Mouse (Mus musculus): ENCODE data around the gene Tspan7. TPM values are rescaled to one million over a fixed set of nuclear protein-coding genes. Genes with fewer than 3 reads are reported as not detected.

Tspan7 gene
- 1,000 to 10,000 TPM; 1,252 to 1,385 TPM for total RNA-seq (2021)
- long read RNA-seq, experiment 1, transcript Tspan7-201 (8 exons, 1,733 nt), result major isoform, 974 of 1,081 reads
- long read RNA-seq, experiment 1, partial matches to known transcripts, result 96 of 1,081 reads
- long read RNA-seq, experiment 1, other reads (novel, unspliced or antisense), result 11 of 1,081 reads
- long read RNA-seq, experiment 2, transcript Tspan7-201 (8 exons, 1,733 nt), result major isoform, 702 of 809 reads
- long read RNA-seq, experiment 2, partial matches to known transcripts, result 89 of 809 reads
- long read RNA-seq, experiment 2, other reads (novel, unspliced or antisense), result 18 of 809 reads

GRCm38 (mm10) chrX:10484872-10485569 lies at the start of gene Tspan7:
Tspan7 (plus strand) TSS chrX:10485158.
- intact Hi-C loops (cut with DNase I), result loop anchor here (2.0 to 5.0 kb wide), 3 partner anchors 28 to 268 kb away; partner anchors contain the start of gene Rpgr
- peak within 1 kb of the TSS; percentile 83 for H3K27ac ChIP-seq
- peak; percentile 59 to 63 for DNase-seq (ENCODE audit: extremely low spot score in 1 of 2, low spot score in 2 of 2)
- TF ChIP-seq CTCF (IDR thresholded peaks at IDR 0.05), result no peak; the same call in none of the 2 replicates
- H3K4me3 ChIP-seq, result peak within 1 kb of the TSS; percentile 61

GRCm38 (mm10) chrX:10449323-10449980 lies 35.5 kb upstream of the Tspan7 start:
- Histone ChIP-seq H3K27ac (peak overlapping the region; percentile 73), H3K4me3 (no peak overlapping the region)
- DNase-seq (ENCODE audit: extremely low spot score in 1 of 2, low spot score in 2 of 2), result peak; percentile 15 to 24
- intact Hi-C loops (cut with DNase I), result no loop called here
- no peak for TF ChIP-seq CTCF (IDR thresholded peaks at IDR 0.05)

DNA sequence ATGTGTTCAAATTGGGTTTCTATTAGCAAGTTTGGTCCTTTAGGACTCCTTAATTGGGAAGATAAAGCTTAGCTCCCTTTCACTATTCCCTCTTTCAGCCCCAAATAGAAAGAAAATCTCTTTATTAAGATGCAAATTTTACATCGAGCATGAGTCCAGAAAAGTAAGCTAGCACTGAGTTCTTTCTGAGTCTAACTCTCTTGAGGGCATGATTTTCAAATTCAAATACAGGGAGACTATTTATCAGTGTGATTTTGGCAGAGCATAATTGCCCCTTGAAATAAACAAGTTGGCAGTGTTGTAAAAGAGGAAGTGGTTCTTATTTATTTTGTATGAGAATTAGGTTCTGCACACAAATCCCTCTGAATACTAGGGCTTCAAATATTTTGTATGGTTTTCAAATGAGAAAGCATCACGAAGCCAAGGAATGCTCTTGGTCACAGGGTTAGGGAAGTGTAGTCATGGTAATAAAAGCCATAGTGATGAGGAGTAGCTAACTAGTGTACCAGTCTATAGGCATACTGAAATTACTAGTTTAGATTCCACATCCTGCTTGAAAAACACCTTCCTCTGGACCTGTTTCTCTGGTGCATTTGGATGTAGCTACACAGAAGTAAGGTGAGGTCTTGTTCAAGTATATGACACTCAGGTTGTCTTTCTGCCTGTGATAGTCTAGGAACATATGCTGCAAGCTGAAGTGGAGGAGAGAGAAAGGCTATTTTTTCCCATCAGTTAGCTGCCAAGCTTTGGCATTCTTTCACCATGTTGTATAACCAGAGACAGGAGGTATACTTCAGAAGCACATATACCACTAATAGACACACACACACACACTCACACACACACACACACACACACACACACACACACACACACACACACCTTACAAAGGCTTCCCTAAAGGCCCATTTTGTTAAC lies 34.6 kb upstream of the Tspan7 start:
- no peak overlapping the region for H3K4me3 ChIP-seq
- DNase-seq (ENCODE audit: extremely low spot score in 1 of 2, low spot score in 2 of 2), result peak in 1 of 2 experiments; percentile 13
- no peak for TF ChIP-seq CTCF (IDR thresholded peaks at IDR 0.05)
- intact Hi-C loops (cut with DNase I), result no loop called here
- H3K27ac ChIP-seq, result peak overlapping the region; percentile 73

GRCm38 (mm10) chrX:10453798-10454197 lies 31.2 kb upstream of the Tspan7 start:
- TF ChIP-seq CTCF (IDR thresholded peaks at IDR 0.05), result no peak
- DNase-seq (ENCODE audit: extremely low spot score in 1 of 2, low spot score in 2 of 2), result no peak
- Histone ChIP-seq H3K4me3 (no peak overlapping the region), H3K27ac (no peak overlapping the region)
- intact Hi-C loops (cut with DNase I), result no loop called here

DNA sequence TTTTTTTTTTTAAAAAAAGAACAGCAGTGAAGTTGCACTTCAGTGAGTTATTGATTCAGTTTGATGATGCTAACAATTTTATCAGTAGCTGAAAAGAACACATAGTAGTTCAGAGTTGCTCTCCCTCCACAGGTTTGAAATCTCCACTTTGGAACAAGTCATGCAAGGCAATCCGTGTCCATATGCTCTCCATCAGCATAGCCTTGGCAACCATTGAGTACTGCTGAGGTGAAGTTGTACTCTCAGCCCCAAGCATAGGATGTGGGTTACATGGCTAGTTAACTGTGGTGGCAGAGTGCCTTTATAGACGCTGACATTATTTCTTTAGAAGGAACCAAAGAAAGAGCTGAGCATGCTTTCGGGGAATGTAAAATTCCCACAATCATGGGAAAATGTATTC lies 27.7 kb upstream of the Tspan7 start:
- intact Hi-C loops (cut with DNase I), result loop anchor here (2.0 kb wide), 1 partner anchor 28 kb away; the partner anchor contains the start of gene Tspan7
- no peak for TF ChIP-seq CTCF (IDR thresholded peaks at IDR 0.05)

GRCm38 (mm10) chrX:10477088-10477487 lies 7.9 kb upstream of the Tspan7 start:
- TF ChIP-seq CTCF (IDR thresholded peaks at IDR 0.05), result no peak
- no peak for DNase-seq (ENCODE audit: extremely low spot score in 1 of 2, low spot score in 2 of 2)
- Histone ChIP-seq H3K4me3 (no peak overlapping the region), H3K27ac (no peak overlapping the region)
- intact Hi-C loops (cut with DNase I), result no loop called here

More for the DNA sequence above, 27.7 kb upstream of the Tspan7 start:
- Histone ChIP-seq H3K4me3 (no peak overlapping the region), H3K27ac (no peak overlapping the region)
- no peak for DNase-seq (ENCODE audit: extremely low spot score in 1 of 2, low spot score in 2 of 2)

GRCm38 (mm10) chrX:10479031-10479886 lies 5.7 kb upstream of the Tspan7 start:
- no peak for DNase-seq (ENCODE audit: extremely low spot score in 1 of 2, low spot score in 2 of 2)
- Histone ChIP-seq H3K4me3 (no peak overlapping the region), H3K27ac (no peak overlapping the region)
- intact Hi-C loops (cut with DNase I), result no loop called here
- no peak for TF ChIP-seq CTCF (IDR thresholded peaks at IDR 0.05)

GRCm38 (mm10) chrX:10479943-10480342 lies 5.0 kb upstream of the Tspan7 start:
- DNase-seq (ENCODE audit: extremely low spot score in 1 of 2, low spot score in 2 of 2), result no peak
- no peak for TF ChIP-seq CTCF (IDR thresholded peaks at IDR 0.05)
- intact Hi-C loops (cut with DNase I), result no loop called here

DNA sequence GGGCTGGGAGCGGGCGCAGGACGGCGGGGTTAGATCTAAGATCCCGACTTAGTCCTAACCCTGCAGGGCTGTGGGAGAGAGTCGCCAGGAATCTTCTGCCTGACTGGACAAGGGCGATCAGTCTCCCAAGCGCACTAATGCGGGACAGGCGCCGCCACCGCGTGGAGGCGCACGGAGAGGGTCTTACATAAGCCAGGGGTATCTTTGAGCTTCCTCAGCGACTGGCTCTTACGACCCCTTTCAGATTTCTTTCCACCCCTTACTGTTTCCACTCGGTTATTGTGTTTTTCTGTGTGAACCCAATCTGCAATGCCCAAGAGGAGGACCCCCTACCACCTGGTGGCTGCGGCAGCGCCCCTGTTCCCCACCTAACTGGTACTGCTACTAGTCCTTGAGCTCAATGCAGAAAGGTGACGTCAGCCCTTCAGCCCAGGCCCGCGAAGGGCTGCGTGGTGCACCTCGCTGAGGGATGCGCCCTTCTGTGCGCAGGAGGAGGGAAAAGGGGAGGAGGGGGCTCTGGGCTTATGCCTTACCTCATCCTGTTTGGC lies 780 bp downstream of the Tspan7 start:
- peak; percentile 58 to 64 for DNase-seq (ENCODE audit: extremely low spot score in 1 of 2, low spot score in 2 of 2)
- peak overlapping the region; percentile 83 for H3K27ac ChIP-seq
- intact Hi-C loops (cut with DNase I), result loop anchor here (2.0 to 5.0 kb wide), 3 partner anchors 29 to 268 kb away; partner anchors contain the start of gene Rpgr
- H3K4me3 ChIP-seq, result peak overlapping the region; percentile 61
- TF ChIP-seq CTCF (IDR thresholded peaks at IDR 0.05), result no peak; the same call in none of the 2 replicates

More at GRCm38 (mm10) chrX:10479943-10480342, 5.0 kb upstream of the Tspan7 start:
- Histone ChIP-seq H3K27ac (no peak overlapping the region), H3K4me3 (no peak overlapping the region)

DNA sequence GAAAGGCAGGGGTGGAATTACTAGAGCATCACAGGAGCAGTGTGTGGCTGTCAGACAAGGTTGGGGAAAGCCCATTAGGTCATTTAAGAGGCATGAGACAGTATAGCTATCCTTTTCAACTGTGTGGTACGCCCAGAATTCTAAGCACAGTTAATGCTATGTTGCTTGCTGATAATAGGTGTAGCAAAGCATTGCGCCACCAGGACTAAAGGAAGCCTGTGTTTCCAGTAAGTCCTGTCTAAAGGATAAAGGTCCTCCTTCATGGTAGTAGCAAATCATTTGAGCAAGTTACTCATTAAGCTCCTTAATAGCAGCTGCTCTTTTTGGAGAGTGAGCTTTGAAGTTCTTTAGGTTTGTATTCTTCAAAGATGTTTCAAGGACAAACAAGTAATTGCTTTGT lies 13.6 kb downstream of the Tspan7 start:
- intact Hi-C loops (cut with DNase I), result no loop called here
- no peak for TF ChIP-seq CTCF (IDR thresholded peaks at IDR 0.05)
- Histone ChIP-seq H3K4me3 (no peak overlapping the region), H3K27ac (no peak overlapping the region)
- DNase-seq (ENCODE audit: extremely low spot score in 1 of 2, low spot score in 2 of 2), result no peak
